Mouse (Mus musculus): Measurements from ENCODE around the gene Rab11fip4.

The Rab11fip4 gene

DNA sequence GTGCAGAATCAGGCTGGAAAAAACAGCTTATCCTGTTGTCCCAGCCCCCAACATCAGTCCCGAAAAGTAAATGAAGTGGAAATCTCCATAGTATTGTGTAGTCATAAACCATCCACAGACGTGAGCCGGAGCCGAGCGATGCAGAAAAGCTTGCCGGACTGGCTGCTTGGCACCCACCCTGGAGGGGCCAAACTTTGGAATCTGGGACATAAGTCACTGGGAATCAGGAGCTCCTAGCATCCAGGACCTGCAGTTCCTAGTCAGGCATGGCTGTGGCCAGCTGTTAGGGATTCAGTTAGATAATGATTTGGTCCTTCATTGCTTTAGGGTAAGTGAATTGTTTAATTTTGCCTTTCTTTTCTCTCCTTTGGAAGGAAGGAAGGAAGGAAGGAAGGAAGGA lies 122.2 kb downstream of the Rab11fip4 start:
- no peak for DNase-seq (ENCODE audit: low spot score in 2 of 2)

DNA sequence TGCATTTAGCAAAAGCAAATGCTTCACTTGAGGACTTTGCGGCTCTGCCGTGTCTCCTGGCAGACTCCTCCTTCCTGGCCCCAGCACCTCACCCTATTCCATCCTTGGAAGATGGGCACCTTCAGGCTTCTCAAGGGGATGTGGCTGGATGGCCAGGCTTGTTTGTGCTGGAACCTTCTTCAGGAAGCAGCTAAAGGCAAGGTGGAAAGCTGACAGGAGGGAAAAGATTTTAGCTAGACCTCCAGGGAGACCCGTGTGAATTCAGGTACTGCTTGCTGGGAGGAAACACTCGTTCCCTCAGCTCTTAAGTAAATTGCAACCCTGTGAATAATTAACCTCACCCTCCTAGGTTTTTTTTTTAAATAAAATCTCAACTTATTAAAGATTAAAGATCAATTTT lies 122.7 kb downstream of the Rab11fip4 start:
- no peak for DNase-seq (ENCODE audit: low spot score in 2 of 2)

DNA sequence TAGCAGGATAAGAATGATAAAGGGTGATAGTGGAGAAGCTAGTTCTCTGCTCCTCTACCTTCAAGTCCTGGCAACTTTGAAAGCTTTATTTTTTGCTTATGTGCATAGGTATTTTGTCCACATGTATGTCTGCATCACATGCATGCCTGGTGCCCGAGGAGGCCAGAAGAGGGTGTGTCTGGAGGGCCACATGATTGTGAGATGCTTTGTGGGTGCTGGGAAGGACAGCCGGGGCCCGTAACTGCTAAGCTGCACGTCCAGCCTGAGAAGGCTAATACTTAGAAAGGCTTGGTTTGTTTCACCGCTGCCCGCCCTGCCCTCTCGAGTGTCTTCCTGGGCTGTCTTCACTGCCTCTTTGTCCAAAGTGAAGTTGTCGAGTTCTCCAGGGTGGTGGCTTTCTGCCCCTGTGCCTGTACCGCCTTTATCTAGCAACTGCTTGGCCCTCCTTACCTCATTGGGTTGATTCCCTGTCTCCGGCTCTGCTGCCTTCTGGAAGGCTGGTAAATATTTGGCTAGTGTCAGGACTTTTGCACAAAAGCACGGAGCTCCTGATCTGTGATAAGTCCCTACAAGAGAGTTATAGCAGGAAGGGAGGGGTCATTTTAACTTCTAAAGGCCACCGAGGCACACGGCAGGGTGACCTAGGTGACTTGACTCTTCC lies 123.2 kb downstream of the Rab11fip4 start:
- DNase-seq (ENCODE audit: low spot score in 2 of 2): no peak

DNA sequence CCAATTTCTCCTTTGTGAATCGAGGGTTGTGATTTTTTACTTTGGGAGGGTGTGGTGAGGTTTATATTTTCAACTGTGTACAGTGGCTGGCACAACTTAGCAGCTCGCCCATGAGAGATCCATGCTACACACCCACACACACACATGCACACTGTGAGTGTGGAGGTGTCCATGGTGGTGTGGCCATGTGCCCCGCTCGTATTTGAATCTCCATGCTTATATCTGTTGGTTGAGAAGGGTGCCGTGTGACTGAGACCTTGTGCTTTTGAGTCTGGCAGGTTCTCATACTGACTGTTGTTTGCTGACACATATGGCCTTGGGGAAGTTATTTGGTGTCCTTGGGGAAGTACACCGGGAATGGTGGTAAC lies 123.7 kb downstream of the Rab11fip4 start:
- no peak for DNase-seq (ENCODE audit: low spot score in 2 of 2)

DNA sequence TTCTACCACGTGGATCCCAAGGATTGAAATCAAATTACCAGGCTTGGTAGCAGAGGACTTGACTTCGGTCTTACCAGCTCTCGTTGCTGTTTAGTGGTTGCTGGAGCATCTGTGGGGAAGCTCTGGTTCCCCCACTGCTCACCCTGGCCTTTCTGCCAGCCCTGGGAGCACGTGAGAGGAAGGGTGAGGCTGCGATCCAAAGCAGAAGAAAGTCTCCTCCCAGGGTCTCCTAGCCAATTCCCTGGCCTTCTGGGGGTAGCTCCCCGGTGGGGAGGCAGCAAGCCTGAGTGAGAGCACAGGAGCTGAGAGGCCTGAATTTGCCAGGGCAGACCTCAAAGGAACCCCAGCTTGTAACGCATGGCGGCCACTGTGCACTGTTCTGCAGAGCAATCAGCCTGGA lies 124.3 kb downstream of the Rab11fip4 start:
- DNase-seq (ENCODE audit: low spot score in 2 of 2): no peak

DNA sequence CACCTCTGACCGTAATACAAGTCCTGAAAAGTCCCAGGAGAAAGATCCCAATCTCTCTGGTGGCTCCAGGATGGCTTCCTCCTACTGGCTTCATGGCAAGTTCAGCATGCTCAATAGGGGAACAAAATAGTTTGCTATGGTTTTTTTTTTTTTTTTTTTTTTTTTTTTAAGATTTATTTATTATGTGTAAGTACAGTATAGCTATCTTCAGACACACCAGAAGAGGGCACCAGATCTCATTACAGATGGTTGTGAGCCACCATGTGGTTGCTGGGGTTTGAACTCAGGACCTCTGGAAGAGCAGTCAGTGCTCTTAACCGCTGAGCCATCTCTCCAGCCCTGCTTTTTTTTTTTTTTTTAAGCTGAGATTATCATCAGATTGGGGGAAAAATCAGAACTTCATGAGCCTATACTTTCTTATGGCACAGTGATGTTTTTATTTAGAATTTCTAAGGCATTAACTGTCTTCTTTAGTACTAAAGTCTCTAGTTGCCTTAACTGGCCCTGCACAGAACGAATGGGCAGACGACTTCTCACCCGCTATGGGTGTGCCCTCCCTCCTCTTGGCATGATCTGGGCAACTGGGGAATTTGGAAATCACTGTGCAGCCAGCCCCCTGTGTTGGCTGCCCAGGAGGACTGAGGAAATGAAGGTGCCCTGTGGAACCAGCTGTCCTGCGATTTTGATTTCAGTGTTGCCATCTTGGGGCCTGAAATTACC lies 124.9 kb downstream of the Rab11fip4 start:
- DNase-seq (ENCODE audit: low spot score in 2 of 2): no peak

DNA sequence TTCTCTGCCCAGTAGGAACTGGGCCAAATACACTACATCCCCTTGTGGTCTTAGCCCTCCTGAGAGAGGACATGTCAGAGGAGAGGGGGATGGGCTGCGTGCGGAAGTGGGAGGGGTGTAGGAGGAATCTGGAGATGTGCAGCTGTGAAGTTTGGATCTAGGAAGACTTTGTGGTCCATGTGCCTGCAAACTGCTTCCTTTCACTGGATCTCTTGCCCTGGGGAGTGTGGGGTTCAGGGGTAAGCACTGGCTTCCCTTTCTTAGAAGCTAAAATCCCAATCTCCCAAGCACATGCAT lies 125.4 kb downstream of the Rab11fip4 start:
- no peak for DNase-seq (ENCODE audit: low spot score in 2 of 2)

DNA sequence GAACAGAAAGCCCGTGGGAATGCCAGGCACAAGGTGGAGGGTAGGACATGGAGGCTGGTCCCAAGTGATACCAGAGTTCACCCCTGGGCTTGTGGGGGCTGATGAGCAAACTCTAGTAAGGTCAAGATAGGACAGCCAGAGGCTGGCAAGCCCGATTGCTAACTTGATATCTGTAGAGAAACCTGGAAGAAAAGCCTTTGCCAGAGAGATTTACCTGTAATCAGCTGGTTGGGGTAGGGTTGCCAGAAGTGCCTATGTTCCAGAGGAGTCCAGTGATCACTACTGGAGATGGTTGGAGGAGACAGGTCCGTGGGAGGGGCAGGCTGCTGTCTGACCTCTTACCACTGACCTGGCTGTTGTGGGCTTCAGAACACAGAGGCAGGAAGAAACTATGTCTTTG lies 126.3 kb downstream of the Rab11fip4 start:
- DNase-seq (ENCODE audit: low spot score in 2 of 2): no peak

DNA sequence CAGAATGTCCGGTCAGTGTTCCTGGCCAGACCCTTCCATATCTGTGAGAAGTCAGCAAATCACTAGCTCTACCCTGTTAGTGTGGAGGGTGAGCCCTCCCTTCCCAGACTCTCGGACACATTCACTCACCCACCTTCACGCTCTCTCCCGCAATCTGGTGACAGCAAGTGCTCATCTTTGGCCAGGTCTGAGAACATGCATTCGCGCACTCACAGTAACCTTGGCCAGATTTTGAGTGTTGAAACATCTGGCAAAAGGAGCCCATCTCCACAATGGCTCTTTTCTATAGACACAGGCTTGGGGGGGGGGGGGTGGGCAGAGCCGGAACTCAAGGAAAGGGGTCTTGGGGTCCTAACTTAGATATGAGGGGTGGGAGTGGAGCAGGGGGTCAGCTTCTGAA lies 126.8 kb downstream of the Rab11fip4 start:
- no peak for DNase-seq (ENCODE audit: low spot score in 2 of 2)

DNA sequence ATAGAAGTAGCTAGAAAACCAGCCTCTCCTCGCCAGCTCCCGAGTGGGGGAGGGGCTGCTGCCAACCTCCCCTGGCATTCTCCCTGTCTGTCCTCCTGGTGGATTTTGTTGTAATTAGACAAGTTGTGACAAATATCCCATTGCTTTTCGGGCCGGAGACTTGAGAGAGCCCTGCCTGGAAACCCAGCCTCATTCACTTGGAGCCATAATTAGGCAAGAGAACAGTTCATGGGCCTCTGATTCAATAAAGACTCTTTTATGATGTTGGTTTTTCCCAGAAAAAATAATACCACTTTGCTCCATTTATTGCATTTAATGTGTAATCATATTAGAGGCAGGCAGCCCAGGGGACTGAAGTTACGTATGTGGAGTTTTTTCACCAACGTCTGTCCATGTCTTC lies 127.2 kb downstream of the Rab11fip4 start:
- DNase-seq (ENCODE audit: low spot score in 2 of 2): no peak

DNA sequence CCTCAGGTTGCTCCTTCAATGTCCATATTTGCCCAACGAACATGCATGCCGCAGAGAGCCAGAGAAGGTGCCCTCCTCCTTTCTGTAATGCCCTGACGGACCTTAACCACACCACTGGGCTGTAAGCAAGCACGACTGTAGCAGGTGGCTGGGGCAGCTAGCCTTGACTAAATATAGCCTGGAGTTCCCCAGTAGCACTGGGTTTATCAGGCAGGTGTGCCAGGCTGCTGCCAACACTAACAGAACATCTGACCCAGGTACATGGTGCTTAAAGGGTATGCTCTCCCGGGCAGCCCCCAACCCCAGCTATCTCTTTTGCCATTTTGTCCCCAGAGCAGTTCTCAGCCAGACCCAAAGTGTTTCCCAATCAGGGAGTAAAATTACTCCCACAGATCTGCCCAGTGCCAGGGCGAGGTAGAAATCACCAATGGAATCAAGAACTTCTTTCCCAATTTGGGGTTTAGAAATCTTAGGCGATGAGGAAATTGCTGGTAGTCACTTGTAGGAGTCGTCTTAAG lies 127.9 kb downstream of the Rab11fip4 start:
- DNase-seq (ENCODE audit: low spot score in 2 of 2): no peak

DNA sequence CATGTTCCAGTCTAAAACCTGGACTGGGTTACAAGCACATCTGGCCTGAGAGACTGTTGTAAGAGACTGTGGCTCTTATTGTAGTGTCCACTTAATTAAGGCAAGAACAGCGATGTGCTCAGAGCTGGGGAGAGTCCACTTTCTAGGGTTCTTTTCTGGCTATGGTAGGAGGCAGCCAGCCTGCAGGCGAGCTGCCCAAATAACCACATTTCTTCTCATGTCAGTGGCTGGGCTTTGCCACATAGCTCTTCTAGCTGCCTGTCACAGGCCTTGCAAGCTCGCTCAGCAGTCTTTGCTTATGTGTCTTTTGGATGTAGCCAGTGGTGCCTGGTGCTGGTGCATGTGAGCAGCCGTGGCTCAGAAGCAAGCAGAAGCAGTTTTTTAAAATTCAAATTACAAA lies 129.7 kb downstream of the Rab11fip4 start:
- DNase-seq (ENCODE audit: low spot score in 2 of 2): no peak

DNA sequence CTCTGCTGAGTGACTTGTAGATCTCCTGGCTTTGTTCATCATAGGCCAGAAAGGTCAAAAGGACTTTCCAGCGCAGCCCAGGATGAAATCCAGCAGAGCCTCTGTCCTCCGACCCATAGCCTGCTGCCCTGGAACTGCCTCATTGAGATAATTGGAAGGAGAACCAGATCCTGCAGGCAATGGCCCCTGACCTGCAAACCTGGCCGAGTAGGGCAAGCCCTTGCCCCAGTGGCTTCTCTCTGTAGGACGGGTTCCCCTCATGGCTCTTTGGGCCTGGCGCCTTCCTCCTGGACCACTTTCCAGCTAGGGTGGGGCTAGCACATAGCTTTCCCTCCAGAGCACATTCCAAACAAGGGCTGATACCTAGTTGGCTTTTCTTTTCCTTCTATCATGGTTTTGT lies 131.8 kb downstream of the Rab11fip4 start:
- DNase-seq (ENCODE audit: low spot score in 2 of 2): no peak

DNA sequence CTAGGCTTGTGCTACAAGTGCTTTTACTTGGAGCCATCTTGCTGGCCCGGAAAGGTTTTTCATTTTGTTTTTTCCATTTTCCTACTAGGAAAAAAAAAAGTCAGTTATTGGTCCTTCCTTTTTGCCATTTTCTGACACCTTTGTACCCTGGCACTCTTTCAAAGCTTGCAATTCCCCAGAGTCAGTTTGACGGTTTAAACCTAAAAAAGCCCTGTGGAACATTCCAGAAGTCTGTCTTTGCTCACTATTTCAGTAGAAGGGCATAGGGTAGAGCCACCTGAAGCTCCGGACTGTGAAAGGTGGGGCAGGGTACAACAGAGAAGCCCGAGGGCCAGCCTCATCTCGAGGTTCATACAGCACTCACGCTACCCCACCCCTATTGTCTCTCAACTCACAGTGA lies 134.0 kb downstream of the Rab11fip4 start:
- no peak for DNase-seq (ENCODE audit: low spot score in 2 of 2)

DNA sequence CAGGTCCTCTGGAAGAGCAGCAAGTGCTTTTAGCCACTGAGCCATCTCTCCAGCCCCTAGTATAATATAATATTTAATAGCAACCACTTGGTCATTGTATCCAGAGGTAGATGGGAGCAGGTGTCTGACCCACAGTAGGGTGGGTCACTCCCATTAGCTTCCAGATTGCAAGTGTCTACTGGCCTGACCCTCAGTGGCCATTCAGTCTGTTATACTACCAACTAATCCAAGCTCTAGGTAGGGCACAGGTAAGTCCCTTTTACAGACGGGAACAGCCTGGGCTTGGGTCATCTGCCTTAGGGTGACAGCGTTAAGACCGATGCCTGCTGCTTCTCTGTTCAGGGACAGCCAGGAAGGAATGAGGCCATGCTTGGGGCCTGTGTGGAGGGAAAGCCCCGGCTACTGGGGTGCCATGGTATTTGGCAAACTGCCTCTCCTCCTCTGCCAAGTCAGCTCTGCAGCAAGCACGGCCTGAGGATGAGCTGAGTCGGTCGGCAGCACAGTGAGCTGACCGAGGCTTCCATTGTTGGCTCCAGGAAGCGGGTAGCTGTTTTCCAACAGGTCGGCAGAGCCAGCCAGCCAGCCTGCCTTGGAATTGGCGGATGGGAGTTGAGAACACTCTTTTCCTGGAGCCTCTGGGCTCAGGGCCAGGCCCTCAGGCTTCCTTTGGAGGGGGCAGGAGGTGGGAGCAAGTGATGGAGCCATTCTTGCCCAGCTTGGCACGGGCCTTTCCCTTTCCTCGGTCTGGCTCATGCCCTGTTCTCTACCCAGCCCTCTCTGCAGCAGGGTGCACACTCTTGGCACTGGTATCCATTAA lies 138.4 kb downstream of the Rab11fip4 start:
- DNase-seq (ENCODE audit: low spot score in 2 of 2): peak; percentile 85 to 88

DNA sequence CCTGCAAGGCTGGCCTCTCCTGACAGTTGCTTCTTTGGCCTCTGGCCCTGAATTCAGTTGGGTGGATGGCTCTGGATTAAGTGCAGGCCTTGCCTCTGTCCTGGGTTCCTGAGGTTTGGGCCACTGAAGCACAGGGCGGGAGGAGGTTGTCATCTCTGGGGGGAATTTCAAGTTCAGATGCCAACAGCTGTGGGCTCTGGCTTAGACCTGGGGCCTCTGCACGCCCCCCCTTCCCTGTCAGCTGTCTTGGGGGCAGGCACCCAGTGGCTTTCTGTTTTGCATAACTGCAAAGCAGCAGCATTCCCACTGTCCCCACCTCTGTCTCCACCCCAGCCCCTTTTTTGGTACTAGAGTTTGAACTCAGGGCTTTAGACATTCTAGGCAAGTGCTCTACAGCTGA lies 139.4 kb downstream of the Rab11fip4 start:
- DNase-seq (ENCODE audit: low spot score in 2 of 2): no peak

DNA sequence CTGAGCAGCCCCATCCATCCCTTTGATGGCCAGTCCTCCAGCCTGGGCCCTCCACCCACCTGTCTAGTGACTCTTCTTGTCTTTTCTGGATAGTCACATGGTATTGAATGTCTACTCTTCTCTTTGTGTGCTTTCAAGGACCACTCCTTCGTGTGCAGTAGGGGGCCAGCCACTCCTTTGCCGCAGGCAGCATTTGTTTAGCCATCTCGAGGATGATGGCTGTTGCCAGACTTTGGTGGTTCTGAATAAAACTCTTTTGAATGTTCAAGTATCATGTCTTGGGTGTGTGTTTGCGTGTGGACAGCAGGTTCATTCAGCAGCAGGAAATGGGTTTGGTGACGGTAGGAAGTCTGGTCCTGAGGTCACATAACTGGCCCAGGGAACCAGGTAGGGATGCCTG lies 140.5 kb downstream of the Rab11fip4 start:
- DNase-seq (ENCODE audit: low spot score in 2 of 2): no peak

DNA sequence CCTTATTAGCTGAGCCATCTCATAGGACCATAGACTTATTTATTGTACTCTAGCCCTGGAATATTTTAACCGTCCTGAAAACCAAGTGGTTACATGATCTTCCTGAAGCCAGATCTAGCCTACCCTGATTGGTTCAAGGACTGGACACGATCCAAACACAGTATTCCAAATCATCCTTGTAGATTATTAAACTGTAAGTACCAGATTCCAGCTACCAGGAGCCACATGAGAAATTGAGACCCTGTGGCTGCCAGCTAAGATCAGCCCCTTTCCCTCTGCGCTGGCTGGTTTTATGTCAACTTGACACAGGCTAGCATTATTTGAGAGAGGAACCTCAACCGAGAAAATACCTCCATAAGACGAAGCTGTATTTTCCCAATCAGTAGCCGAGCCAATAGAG lies 142.0 kb downstream of the Rab11fip4 start:
- DNase-seq (ENCODE audit: low spot score in 2 of 2): no peak

DNA sequence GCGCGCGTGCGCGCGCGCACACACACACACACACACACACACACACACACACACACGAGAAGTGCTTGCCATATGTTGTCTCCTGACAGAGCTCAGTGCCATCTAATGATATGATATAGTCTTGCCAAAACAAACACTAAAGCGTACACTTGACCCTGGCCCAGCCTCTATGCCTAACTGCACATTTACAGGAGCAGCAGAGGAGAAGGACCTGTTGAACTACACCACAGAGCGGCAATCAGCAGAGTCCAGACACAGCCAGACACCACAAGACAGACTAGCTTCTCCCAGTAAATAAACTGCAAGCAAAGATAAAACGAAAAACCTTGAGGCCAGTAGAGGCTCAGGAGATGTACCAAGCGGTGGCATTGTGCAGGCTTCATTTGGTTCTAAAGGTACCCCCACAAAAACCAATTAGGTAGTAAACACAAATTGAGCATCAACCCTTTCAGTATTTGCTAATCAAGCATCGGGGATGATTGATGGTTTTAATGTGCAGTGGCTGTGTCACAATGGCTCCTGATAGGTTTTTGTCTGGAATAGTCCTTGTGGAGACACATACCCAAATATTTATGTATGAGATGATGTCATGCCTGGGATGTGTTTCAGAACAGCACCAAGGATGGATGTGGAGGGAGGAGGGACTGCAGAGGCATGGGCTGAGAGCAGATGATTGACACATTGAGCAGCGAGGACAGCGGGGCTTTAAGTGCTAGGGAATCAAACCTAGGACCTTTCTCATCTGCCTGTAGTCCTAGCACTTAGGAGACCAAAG lies 145.4 kb downstream of the Rab11fip4 start:
- peak in 1 of 2 experiments; percentile 55 for DNase-seq (ENCODE audit: low spot score in 2 of 2)

DNA sequence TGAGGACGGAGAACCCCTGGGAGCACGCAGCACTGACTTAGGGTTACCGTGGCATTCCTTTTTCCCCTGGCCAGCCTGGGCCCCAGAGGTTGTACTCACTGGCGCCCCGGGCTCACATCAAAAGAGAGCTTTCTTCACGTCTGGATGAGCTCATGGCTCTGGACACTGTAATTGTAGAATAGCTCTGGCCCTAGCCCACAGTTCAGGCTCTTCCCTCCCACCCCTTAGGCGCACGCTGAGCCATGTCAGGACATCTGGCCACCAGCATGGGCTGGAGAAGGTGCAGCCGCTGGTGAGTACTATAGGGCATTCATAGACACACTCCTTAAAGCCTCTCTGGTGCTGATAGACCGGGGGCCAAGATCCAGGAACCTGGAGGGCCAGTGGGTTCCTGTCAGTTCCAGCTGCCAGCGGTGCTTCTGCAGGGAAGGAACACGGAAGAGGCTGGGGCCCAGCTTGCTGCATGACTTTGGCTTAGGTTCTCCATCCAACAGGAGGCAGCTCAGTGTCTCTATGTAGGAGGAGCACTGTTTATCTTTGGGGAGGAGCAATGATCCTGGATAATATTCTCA lies 146.2 kb downstream of the Rab11fip4 start:
- DNase-seq (ENCODE audit: low spot score in 2 of 2): no peak

DNA sequence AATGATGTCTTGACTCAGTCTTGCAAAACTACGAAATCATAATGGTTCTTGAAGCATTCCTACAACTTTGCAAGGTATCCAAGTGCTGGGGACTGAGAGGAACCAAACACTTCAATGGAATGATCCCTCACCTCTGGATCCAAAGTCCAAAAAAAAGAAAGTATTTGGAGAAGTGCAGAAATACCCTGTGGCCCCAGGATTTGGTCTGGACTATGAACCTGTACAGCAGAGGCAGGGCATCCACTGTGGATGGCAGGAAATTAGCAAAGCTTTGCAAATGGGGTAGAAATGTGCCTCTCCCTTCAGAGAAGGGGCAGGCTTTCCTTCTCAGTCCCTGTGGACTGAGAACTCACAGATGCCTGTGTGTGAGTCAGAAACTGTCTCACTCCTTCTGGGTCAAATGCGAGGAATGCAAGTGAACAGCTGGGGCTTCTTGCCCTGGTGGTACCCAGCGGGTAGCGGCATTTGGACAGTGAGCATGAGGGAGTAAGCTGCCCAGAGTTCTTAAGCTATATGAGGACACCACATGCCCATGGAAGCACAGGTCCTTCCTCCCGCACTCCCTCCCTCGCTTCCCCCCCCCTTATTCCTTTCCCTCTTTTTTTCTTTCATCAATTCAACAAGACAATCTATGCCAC lies 147.0 kb downstream of the Rab11fip4 start:
- DNase-seq (ENCODE audit: low spot score in 2 of 2): no peak
